Mouse (Mus musculus) adrenal gland, adult 18-20 months (tissue): ENCODE results near the gene Ptn. TPM values are rescaled to one million over a fixed set of nuclear protein-coding genes. Genes with fewer than 3 reads are reported as not detected.

ENCODE experiments used
- microRNA-seq, 2 experiments: library from miRNA; unstranded; fragments of <30 nt; microRNA quantifications; one replicate each; pipeline ENCODE4 v1.2.0; 2021; ENCODE audit warnings: borderline number of aligned reads in 2 of 2
- total RNA-seq, 2 experiments: library from RNA; stranded (reverse); gene quantifications; 1 replicate in 1 of 2; 2 replicates in 1 of 2; pipeline ENCODE4 v1.2.3; 2021

Gene Ptn
- total RNA-seq, 2 experiments from 2014 or later, result 53.9 to 85.9 TPM

Small RNA genes lying within 50 kb of the gene (microRNA-seq; reads per million reads assigned to microRNA genes)
- 0 reads per million in 2 experiments for gene Gm25111
